Mouse (Mus musculus) neural tube, embryonic 13.5 days (tissue): ENCODE results near the gene Itpk1. TPM values are rescaled to one million over a fixed set of nuclear protein-coding genes. Genes with fewer than 3 reads are reported as not detected.

Experiments
- ATAC-seq: fragments of 200-750 bp; cut with Nextera tagmentation; 2 replicates; pipeline ENCODE4 v1.8.0; 2017; ENCODE audit warnings: low read depth, mild to moderate bottlenecking, moderate TSS enrichment, moderate library complexity
- H3K27ac ChIP-seq: fragments of 300-500 bp; sonication (generic); replicated peaks from 2 replicates; pipeline ENCODE4 v1.5.1; 2015; ENCODE audit warnings: moderate library complexity, mild to moderate bottlenecking, inconsistent platforms
- H3K27me3 ChIP-seq: fragments of 300-500 bp; sonication (generic); 2 replicates; pipeline ENCODE4 v1.6.1; 2015; ENCODE audit warnings: mild to moderate bottlenecking, inconsistent platforms
- H3K36me3 ChIP-seq: fragments of 300-500 bp; sonication (generic); 2 replicates; pipeline ENCODE4 v1.6.1; 2015; ENCODE audit warnings: mild to moderate bottlenecking, inconsistent platforms
- H3K4me1 ChIP-seq: fragments of 300-500 bp; sonication (generic); replicated peaks from 2 replicates; pipeline ENCODE4 v1.6.1; 2015; ENCODE audit warnings: inconsistent platforms
- H3K4me2 ChIP-seq: fragments of 300-500 bp; sonication (generic); 2 replicates; pipeline ENCODE4 v1.6.1; 2015; ENCODE audit warnings: inconsistent platforms, mild to moderate bottlenecking, moderate library complexity
- H3K4me3 ChIP-seq: fragments of 300-500 bp; sonication (generic); 2 replicates; pipeline ENCODE4 v1.5.1; 2015; ENCODE audit warnings: mild to moderate bottlenecking, inconsistent platforms
- H3K9ac ChIP-seq: fragments of 300-500 bp; sonication (generic); 2 replicates; pipeline ENCODE4 v1.6.1; 2015; ENCODE audit warnings: moderate library complexity, mild to moderate bottlenecking, inconsistent platforms
- H3K9me3 ChIP-seq: fragments of 300-500 bp; sonication (generic); 2 replicates; pipeline ENCODE4 v1.6.1; 2016; ENCODE audit warnings: inconsistent platforms
- WGBS: fragments of 180-500 bp; shearing (Covaris S2); methylation state at CpG from one replicate; pipeline ENCODE4 v1.1.7; 2015; 5-methylcytosine and 5-hydroxymethylcytosine counted together
- polyA plus RNA-seq: library from polyadenylated mRNA; unstranded; fragments of >200 nt; fragmentation: Nextera tagmentation; extraction: Ambion mirVana; gene quantifications from 2 replicates; pipeline ENCODE4 v1.2.1, GENCODE M21; 2015

Itpk1 gene
- polyA plus RNA-seq, 1 experiment from 2014 or later, result 34.0 TPM

GRCm38 (mm10) chr12:102709896-102710295 lies 5.2 kb upstream of the Itpk1 start:
- no peak for ATAC-seq

GRCm38 (mm10) chr12:102708220-102708619 lies 3.5 kb upstream of the Itpk1 start:
- no peak overlapping the region for H3K27ac ChIP-seq
- H3K4me3 ChIP-seq, result no peak overlapping the region
- H3K9ac ChIP-seq, result no peak overlapping the region
- 75% methylated on average over 11 of the region's 11 CpGs for WGBS
- no peaks in the 10 kb centered on the region for H3K9me3 ChIP-seq
- ATAC-seq, result no peak
- H3K4me1 ChIP-seq, result peaks cover 25% of the 10 kb centered on the region
- H3K27me3 ChIP-seq, result no peaks in the 10 kb centered on the region; the same call in 1 of the 2 replicates
- no peak overlapping the region for H3K4me2 ChIP-seq
- no peaks in the 10 kb centered on the region for H3K36me3 ChIP-seq

More at GRCm38 (mm10) chr12:102709896-102710295, 5.2 kb upstream of the Itpk1 start:
- H3K4me1 ChIP-seq, result peaks cover 14% of the 10 kb centered on the region
- no peaks in the 10 kb centered on the region for H3K36me3 ChIP-seq
- WGBS, result 87% methylated on average over 5 of the region's 5 CpGs
- H3K9ac ChIP-seq, result no peak overlapping the region
- H3K27me3 ChIP-seq, result no peaks in the 10 kb centered on the region; the same call in 1 of the 2 replicates
- no peak overlapping the region for H3K27ac ChIP-seq
- H3K9me3 ChIP-seq, result no peaks in the 10 kb centered on the region
- H3K4me3 ChIP-seq, result no peak overlapping the region
- H3K4me2 ChIP-seq, result no peak overlapping the region

DNA sequence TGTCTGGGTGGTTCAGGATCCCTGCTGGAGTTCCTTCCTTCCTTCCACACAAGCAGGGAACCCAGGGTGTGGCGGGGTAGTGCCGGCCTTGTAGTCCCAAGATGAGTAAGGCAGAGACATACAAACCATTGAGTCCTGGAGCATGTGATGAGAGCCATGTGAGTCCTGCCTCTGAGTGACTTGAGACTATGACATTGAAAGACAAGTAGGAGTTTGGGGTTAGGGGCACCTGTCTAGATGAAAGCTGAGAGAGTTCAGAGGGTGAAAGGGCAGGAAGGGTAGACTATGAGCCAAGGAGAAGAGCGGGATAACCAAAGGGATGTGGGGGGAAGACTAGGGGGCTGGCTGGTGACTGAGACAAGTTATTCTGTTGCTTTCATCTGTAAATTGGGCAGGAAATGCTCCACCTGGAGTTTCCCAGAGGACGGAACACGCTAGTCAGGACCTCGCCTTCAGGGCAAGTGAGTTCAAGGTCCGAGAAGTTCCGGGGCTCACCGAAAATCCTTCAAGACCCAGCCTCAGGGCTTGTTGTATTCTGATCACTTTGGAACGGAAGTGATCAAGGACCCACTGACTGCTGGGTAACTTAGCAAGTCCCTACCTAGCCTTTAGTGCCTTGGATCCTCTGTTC lies 2.2 kb upstream of the Itpk1 start:
- Histone ChIP-seq H3K4me3 (no peak overlapping the region), H3K27me3 (no peaks in the 10 kb centered on the region; the same call in 1 of the 2 replicates), H3K36me3 (no peaks in the 10 kb centered on the region), H3K4me2 (no peak overlapping the region), H3K4me1 (peaks cover 38% of the 10 kb centered on the region), H3K27ac (no peak overlapping the region), H3K9ac (no peak overlapping the region), H3K9me3 (no peaks in the 10 kb centered on the region)
- no peak for ATAC-seq
- WGBS, result 92% methylated on average over 10 of the region's 10 CpGs

DNA sequence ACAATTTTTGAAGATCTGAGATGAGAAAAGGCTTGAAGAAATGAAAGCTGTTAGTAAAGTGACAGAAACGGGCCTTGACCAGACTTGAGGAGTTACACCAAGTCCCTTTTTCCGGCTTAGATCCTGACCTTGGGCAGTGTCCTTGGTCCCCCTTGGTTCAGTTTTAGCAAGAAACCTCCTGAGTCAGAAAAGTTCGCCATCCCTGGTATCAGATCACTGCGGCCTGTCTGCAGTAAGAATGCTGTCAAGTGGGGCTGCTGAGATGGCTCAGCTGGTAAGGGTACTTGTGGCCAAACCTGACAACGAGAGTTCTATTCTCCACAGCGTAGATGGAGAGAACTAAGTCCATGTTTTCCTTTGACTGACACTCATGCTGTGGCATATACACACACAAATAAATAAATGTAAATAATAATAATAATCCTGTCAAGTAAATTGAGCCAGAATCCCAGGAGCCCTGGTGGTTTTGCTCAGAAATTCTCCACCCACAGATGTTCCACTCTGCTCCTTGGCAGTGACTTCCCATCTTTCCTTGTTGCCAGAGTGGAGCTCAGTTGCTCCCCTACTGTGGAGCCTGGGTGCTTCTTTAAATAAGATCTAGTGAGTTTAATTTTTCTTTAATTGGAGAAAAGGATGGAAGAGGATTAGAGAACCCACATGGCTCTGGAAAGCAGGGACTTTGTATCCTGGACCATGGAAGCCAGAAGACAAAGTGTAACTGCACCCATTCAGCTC lies 1.3 kb upstream of the Itpk1 start:
- Histone ChIP-seq H3K9ac (peak overlapping the region; percentile 82), H3K4me1 (peaks cover 43% of the 10 kb centered on the region), H3K27ac (peak overlapping the region; percentile 92; the same call in 1 of the 2 replicates), H3K36me3 (no peaks in the 10 kb centered on the region), H3K9me3 (no peaks in the 10 kb centered on the region), H3K27me3 (no peaks in the 10 kb centered on the region; the same call in 1 of the 2 replicates), H3K4me2 (peak overlapping the region; percentile 71), H3K4me3 (peak overlapping the region; percentile 64)
- 77% methylated on average over 6 of the region's 6 CpGs for WGBS
- ATAC-seq, result no peak

GRCm38 (mm10) chr12:102705216-102705871 lies 614 bp upstream of the Itpk1 start:
- 2% methylated on average over 45 of the region's 45 CpGs for WGBS

DNA sequence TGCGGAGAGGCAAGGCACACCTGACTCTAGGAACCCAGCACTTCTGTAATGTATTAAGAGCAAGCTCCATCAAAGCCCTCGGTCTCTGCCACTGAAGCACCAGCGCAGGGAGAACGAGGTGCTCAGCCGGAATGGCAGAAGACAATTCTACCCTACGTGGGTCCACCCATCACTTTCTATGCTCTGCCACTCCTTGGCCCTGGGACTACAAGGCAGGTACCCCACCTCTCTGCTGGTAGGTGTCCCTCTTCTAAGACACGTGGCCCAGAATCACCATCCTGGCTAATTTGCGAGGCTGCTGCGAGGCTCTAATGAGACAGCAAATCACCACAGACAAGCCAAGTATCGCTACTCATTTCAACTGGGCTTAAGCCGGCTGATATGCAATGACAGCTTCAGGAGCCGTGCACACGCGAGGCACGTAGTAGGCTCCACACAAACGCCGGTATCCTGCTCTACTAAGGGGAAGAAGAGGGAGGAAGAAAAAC lies 765 bp downstream of the Itpk1 start:
- H3K27ac ChIP-seq, result peak overlapping the region; percentile 92
- peak; percentile 9 for ATAC-seq
- peaks cover 64% of the 10 kb centered on the region for H3K4me1 ChIP-seq
- WGBS, result 4% methylated on average over 17 of the region's 17 CpGs
- H3K9me3 ChIP-seq, result no peaks in the 10 kb centered on the region
- no peaks in the 10 kb centered on the region for H3K36me3 ChIP-seq
- H3K4me3 ChIP-seq, result peak overlapping the region; percentile 64
- H3K9ac ChIP-seq, result peak overlapping the region; percentile 83
- H3K27me3 ChIP-seq, result no peaks in the 10 kb centered on the region; the same call in 1 of the 2 replicates
- H3K4me2 ChIP-seq, result peak overlapping the region; percentile 71

More at GRCm38 (mm10) chr12:102705216-102705871, 614 bp upstream of the Itpk1 start:
- peak; percentile 83 for ATAC-seq
- Histone ChIP-seq H3K4me3 (peak overlapping the region; percentile 64), H3K27ac (peak overlapping the region; percentile 92), H3K4me1 (peaks cover 50% of the 10 kb centered on the region), H3K9me3 (no peaks in the 10 kb centered on the region), H3K36me3 (no peaks in the 10 kb centered on the region), H3K9ac (peak overlapping the region; percentile 82), H3K4me2 (peak overlapping the region; percentile 71), H3K27me3 (no peaks in the 10 kb centered on the region; the same call in 1 of the 2 replicates)

DNA sequence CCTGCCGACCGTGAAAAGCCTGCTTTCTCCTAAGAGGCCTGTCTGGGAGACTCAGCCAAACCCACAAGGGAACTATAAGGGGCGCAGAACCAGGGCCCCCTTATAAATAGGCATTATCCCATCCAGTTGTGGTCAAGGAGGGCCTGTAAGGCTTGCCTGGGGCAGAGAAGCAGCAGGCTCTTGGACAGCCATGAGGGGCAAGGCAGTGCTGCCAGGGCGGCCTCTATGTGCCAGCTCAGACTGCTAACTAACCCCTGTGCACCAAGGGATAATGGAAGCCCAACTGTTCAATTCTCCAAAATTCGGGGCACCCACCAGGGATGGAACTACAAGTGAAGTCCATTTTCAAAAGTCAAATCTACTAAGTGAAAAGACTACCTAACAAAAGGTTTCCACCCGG lies 1.3 kb downstream of the Itpk1 start:
- Histone ChIP-seq H3K4me3 (peak overlapping the region; percentile 64), H3K27ac (peak overlapping the region; percentile 63), H3K9ac (peak overlapping the region; percentile 83), H3K27me3 (no peaks in the 10 kb centered on the region; the same call in 1 of the 2 replicates), H3K4me1 (peaks cover 69% of the 10 kb centered on the region), H3K9me3 (no peaks in the 10 kb centered on the region), H3K36me3 (no peaks in the 10 kb centered on the region), H3K4me2 (peak overlapping the region; percentile 71)
- 26% methylated on average over 6 of the region's 6 CpGs for WGBS
- no peak for ATAC-seq

- Histone ChIP-seq H3K27ac (peak overlapping the region; percentile 67), H3K27me3 (no peaks in the 10 kb centered on the region; the same call in 1 of the 2 replicates), H3K9me3 (no peaks in the 10 kb centered on the region), H3K4me3 (peak overlapping the region; percentile 64), H3K4me1 (peaks cover 73% of the 10 kb centered on the region), H3K4me2 (peak overlapping the region; percentile 71), H3K9ac (peak overlapping the region; percentile 83), H3K36me3 (no peaks in the 10 kb centered on the region)
- ATAC-seq, result no peak
- WGBS, result 5% methylated on average over 4 of the region's 4 CpGs
Observed at GRCm38 (mm10) chr12:102703111-102703412, 1.7 kb downstream of the Itpk1 start.

DNA sequence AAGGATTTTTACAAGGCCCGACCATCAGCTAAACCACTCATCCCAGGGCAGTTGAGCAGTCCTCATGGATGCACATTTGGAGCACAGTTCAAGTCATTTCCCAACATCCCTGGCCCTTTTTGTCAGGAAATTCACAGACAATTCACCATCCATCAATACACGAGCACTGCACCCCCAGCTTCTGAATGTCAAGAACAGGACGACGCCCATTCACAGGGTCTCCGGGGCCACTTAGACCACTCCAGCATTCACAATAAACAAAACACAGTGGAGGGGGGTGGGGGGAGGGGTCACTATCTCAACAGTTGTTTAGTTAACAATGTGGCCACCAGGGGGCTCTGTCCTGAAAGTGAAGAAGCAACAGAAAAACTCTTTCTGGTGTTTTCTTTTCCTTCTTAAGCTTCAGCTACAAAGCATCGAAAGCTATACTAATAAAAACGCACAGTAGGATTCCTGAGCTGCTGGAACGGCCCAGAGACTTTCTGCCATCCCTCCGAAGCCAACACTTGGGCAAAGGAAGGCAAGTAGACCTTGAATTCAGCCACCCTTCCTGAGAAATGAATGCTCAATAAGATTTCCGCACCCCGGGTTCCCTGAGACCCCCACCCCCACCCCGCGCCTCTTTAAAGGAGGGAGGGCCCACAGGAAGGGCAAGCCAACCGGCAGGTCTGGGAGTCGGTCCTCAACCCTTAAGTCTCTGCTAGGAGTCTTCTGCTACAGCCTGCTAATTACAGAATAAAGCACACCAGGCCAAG lies 2.2 kb downstream of the Itpk1 start:
- H3K9ac ChIP-seq, result peak overlapping the region; percentile 83
- H3K36me3 ChIP-seq, result no peaks in the 10 kb centered on the region
- 1% methylated on average over 15 of the region's 15 CpGs for WGBS
- no peak for ATAC-seq
- peak overlapping the region; percentile 67 for H3K27ac ChIP-seq
- no peaks in the 10 kb centered on the region; the same call in 1 of the 2 replicates for H3K27me3 ChIP-seq
- H3K4me3 ChIP-seq, result peak overlapping the region; percentile 64
- peaks cover 78% of the 10 kb centered on the region for H3K4me1 ChIP-seq
- no peaks in the 10 kb centered on the region for H3K9me3 ChIP-seq
- H3K4me2 ChIP-seq, result peak overlapping the region; percentile 71

DNA sequence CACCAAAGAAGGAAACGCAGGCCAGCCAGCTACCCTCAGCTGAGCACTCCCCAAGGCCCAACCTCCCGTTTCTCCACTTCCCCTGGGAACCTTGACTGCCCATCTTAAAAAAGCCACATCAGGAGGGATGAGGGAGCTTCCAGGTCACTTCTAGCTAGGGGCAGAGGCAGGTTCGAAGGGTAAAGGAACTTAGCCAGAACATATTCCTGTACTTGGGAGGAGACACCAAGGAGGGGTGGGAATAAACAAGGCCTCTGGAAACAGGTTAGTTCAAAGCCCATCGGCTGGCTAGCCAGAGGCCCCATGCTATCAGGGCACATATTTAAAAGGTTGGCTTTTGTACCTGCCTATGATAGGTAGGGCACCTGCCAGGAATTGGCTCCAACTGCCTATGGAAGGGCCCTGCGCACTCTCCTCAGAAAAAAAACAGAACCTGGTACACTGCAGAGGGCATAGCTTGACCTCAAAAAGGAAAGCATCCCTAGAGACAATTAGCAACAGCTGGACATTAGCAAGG lies 3.0 kb downstream of the Itpk1 start:
- peaks cover 86% of the 10 kb centered on the region for H3K4me1 ChIP-seq
- H3K27ac ChIP-seq, result peak overlapping the region; percentile 67; the same call in 1 of the 2 replicates
- no peaks in the 10 kb centered on the region for H3K36me3 ChIP-seq
- no peak for ATAC-seq
- H3K4me2 ChIP-seq, result peak overlapping the region; percentile 71
- no peaks in the 10 kb centered on the region for H3K27me3 ChIP-seq
- 0 out of 2 replicates have a peak overlapping the region, but pooled peaks have one; percentile 64 for H3K4me3 ChIP-seq
- 94% methylated on average over 5 of the region's 5 CpGs for WGBS
- H3K9me3 ChIP-seq, result no peaks in the 10 kb centered on the region
- H3K9ac ChIP-seq, result 0 out of 2 replicates have a peak overlapping the region, but pooled peaks have one; percentile 17

DNA sequence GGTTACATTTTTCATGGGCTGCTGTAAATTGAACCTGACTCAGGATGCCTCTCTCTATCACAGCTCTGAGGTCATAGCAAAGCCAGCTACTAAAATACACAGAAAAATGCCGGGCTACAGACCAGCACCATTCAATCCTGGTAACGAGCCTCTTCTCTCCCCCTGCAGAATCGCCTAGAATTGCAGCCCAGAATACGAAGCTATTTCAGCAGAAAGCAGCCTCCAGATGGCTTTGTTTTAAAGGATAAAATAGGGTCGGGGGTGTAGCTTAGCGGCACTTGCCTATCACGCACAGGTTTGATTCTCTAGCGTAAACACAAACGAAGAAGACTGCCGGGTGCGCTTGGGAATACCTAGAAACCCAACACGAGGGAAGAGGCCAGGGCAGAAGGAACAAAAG lies 4.3 kb downstream of the Itpk1 start:
- H3K9ac ChIP-seq, result no peak overlapping the region
- peaks cover 88% of the 10 kb centered on the region for H3K4me1 ChIP-seq
- H3K4me2 ChIP-seq, result no peak overlapping the region
- peak overlapping the region; percentile 25; the same call in 1 of the 2 replicates for H3K27ac ChIP-seq
- no peaks in the 10 kb centered on the region for H3K36me3 ChIP-seq
- WGBS, result 63% methylated on average over 12 of the region's 12 CpGs
- no peaks in the 10 kb centered on the region for H3K27me3 ChIP-seq
- no peaks in the 10 kb centered on the region for H3K9me3 ChIP-seq
- no peak for ATAC-seq
- H3K4me3 ChIP-seq, result no peak overlapping the region
